Mouse (Mus musculus): ENCODE measurements around the gene Rbm34.

DNA sequence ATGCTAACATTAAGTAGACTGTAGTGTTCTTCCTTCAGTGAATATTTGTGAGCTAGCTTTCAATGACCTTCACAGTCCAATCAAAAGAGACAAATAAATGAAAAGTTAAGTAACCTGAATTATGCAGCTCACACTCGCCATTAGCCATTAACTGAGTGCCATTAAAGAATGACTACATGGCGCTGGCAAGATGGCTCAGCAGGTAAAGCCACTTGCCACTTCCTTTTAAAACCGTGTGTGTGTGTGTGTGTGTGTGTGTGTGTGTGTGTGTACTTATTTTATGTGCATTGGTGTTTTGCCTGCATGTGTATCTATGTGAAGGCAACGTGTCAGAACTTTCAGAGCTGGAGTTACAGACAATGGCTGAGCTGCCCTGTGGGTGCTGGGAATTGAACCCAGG is 3.6 kb upstream of the Rbm34 start:
- TF ChIP-seq CTCF (IDR thresholded peaks at IDR 0.05; ENCODE audit: borderline replicate concordance, insufficient read depth, low read depth, low read length) (no peak), POLR2A (IDR thresholded peaks at IDR 0.05; ENCODE audit: borderline replicate concordance, insufficient read depth, low read length) (no peak)

All from cerebellum, adult 2 months (tissue).